Mouse (Mus musculus) neural tube, embryonic 12.5 days (tissue): ENCODE results near the gene Aurkb. TPM values are rescaled to one million over a fixed set of nuclear protein-coding genes. Genes with fewer than 3 reads are reported as not detected.
A peak's percentile ranks its signal among the peaks of the same experiment; 100 is the strongest.
"Not testable (repeated sequence)": the region's sequence is repeated elsewhere in the genome, so short reads cannot be mapped to it uniquely, and the experiment has no call there.

Source experiments
- ATAC-seq: fragments of 200-750 bp; cut with Nextera tagmentation; 2 replicates; pipeline ENCODE4 v1.8.0; 2017; ENCODE audit warnings: low read depth, mild to moderate bottlenecking, moderate TSS enrichment, moderate library complexity; ENCODE audit not compliant: low FRiP score
- H3K27ac ChIP-seq: fragments of 300-500 bp; sonication (generic); 2 replicates; pipeline ENCODE4 v1.5.1; 2016
- H3K27me3 ChIP-seq: fragments of 300-500 bp; sonication (generic); replicated peaks from 2 replicates; pipeline ENCODE4 v1.6.1; 2016; ENCODE audit warnings: mild to moderate bottlenecking
- H3K36me3 ChIP-seq: fragments of 300-500 bp; sonication (generic); 2 replicates; pipeline ENCODE4 v1.6.1; 2016; ENCODE audit warnings: mild to moderate bottlenecking
- H3K4me1 ChIP-seq: fragments of 300-500 bp; sonication (generic); 2 replicates; pipeline ENCODE4 v1.6.1; 2016
- H3K4me2 ChIP-seq: fragments of 300-500 bp; sonication (generic); replicated peaks from 2 replicates; pipeline ENCODE4 v1.6.1; 2016; ENCODE audit warnings: mild to moderate bottlenecking
- H3K4me3 ChIP-seq: fragments of 300-500 bp; sonication (generic); 2 replicates; pipeline ENCODE4 v1.5.1; 2016
- H3K9ac ChIP-seq: fragments of 300-500 bp; sonication (generic); 2 replicates; pipeline ENCODE4 v1.6.1; 2016; ENCODE audit warnings: mild to moderate bottlenecking
- H3K9me3 ChIP-seq: fragments of 300-500 bp; sonication (generic); 2 replicates; pipeline ENCODE4 v1.6.1; 2016; ENCODE audit warnings: mild to moderate bottlenecking
- WGBS: fragments of 180-500 bp; shearing (Covaris S2); methylation state at CpG from one replicate; pipeline ENCODE4 v1.1.7; 2016; 5-methylcytosine and 5-hydroxymethylcytosine counted together
- polyA plus RNA-seq: library from polyadenylated mRNA; unstranded; fragments of >200 nt; fragmentation: Nextera tagmentation; extraction: Ambion mirVana; gene quantifications from 2 replicates; pipeline ENCODE4 v1.2.1, GENCODE M21; 2016

Aurkb gene
- polyA plus RNA-seq, 1 experiment from 2014 or later, result 98.4 TPM

DNA sequence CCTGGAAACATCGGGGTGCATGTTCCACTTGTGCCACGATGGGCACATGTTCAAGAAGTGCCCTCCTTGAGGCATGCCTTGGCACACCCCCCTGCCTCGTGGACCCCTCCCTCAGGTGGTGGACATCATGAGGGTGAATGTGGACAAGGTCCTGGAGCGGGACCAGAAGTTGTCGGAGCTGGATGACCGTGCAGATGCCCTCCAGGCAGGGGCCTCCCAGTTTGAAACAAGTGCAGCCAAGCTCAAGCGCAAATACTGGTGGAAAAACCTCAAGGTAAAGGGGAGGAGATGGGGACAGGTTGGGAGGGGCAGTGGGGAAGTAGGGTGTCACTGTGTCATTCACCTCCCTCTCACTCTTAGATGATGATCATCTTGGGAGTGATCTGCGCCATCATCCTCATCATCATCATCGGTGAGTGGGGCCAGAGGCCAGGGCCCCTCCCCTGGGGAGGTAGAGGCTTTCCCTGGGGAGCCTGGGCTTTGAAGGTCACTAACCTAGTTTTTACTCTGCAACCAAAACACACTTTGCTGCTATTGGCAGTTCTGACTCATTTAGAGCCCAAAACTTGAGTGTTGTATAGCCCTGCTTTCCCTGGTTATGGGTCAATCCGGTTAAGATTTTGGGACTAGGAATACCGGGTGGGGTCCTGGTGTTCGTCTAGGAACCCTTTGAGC is 44.3 kb downstream of the Aurkb start:
- Histone ChIP-seq H3K4me1 (peaks cover 34% of the 10 kb centered on the region), H3K4me3 (peak overlapping the region; percentile 97), H3K27me3 (no peaks in the 10 kb centered on the region), H3K9me3 (no peaks in the 10 kb centered on the region), H3K27ac (no peak overlapping the region), H3K4me2 (peak overlapping the region; percentile 96), H3K36me3 (peaks cover 17% of the 10 kb centered on the region), H3K9ac (peak overlapping the region; percentile 100)
- 91% methylated on average over 12 of the region's 12 CpGs for WGBS
- no peak for ATAC-seq

DNA sequence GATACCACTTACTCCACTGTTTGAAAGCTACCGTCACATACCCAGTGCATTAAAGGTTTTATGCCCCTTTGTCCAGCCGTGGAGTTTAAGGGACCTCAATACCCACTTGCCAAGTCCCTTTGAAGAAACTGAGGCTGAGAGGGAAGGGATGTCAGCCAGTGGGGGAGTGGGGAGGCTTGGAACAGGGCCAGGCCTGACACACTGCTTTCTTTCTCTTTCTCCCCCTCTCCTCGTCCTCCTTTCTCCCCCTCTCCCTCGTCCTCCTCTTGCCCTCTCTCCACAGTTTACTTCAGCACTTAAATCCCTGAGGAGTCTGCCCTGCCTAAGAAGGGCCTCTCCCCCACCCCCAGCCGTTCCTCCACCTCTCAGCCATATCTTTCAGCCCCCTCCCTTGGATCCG is 44.9 kb downstream of the Aurkb start:
- ATAC-seq, result no peak
- no peak overlapping the region for H3K9ac ChIP-seq
- no peak overlapping the region for H3K27ac ChIP-seq
- H3K9me3 ChIP-seq, result no peaks in the 10 kb centered on the region
- no peaks in the 10 kb centered on the region for H3K27me3 ChIP-seq
- no peak overlapping the region for H3K4me3 ChIP-seq
- H3K36me3 ChIP-seq, result peaks cover 17% of the 10 kb centered on the region
- 60% methylated on average over 6 of the region's 6 CpGs for WGBS
- H3K4me1 ChIP-seq, result peaks cover 36% of the 10 kb centered on the region
- peak overlapping the region; percentile 96; the same call in 1 of the 2 replicates for H3K4me2 ChIP-seq

- peaks cover 49% of the 10 kb centered on the region for H3K4me1 ChIP-seq
- H3K27me3 ChIP-seq, result no peaks in the 10 kb centered on the region
- no peak overlapping the region for H3K4me2 ChIP-seq
- no peak for ATAC-seq
- 66% methylated on average over 7 of the region's 7 CpGs for WGBS
- H3K36me3 ChIP-seq, result peaks cover 17% of the 10 kb centered on the region
- H3K27ac ChIP-seq, result no peak overlapping the region
- H3K4me3 ChIP-seq, result no peak overlapping the region
- H3K9ac ChIP-seq, result no peak overlapping the region
- no peaks in the 10 kb centered on the region for H3K9me3 ChIP-seq
These were observed 46.3 kb downstream of the Aurkb start for GRCm38 (mm10) chr11:69091566-69092385.

GRCm38 (mm10) chr11:69092386-69092751 is 46.9 kb downstream of the Aurkb start:
- Histone ChIP-seq H3K9me3 (no peaks in the 10 kb centered on the region), H3K4me1 (peaks cover 55% of the 10 kb centered on the region), H3K9ac (no peak overlapping the region), H3K4me3 (no peak overlapping the region), H3K4me2 (no peak overlapping the region), H3K27me3 (no peaks in the 10 kb centered on the region), H3K36me3 (peaks cover 17% of the 10 kb centered on the region), H3K27ac (no peak overlapping the region)
- no peak for ATAC-seq
- 5% methylated on average over 3 of the region's 3 CpGs for WGBS

DNA sequence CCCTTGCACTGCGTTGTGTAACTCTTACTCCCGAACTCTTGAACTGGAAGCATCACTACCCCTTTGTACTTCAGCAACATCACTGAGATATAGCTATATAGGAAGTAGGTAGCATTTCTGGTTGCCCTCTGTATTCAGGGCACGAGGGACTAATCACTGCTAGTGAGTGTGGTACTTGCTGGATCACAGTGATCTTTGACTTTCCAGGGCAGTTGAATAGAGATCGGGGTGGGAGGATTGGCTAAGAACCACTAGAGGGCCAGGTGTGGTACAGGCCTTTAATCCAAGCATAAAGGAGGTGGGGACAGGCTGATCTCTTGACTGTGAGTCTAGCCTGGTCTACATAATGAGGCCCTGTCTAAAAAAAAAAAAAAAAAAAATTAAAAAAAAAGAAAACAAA is 47.4 kb downstream of the Aurkb start:
- Histone ChIP-seq H3K4me2 (no peak overlapping the region), H3K9ac (no peak overlapping the region), H3K4me1 (peaks cover 59% of the 10 kb centered on the region), H3K27ac (no peak overlapping the region), H3K4me3 (no peak overlapping the region), H3K27me3 (no peaks in the 10 kb centered on the region), H3K9me3 (no peaks in the 10 kb centered on the region), H3K36me3 (peaks cover 17% of the 10 kb centered on the region)
- ATAC-seq, result no peak
- 92% methylated on average over 4 of the region's 4 CpGs for WGBS

- WGBS, result 88% methylated on average over 7 of the region's 7 CpGs
- H3K9ac ChIP-seq, H3K4me2 ChIP-seq, H3K9me3 ChIP-seq, H3K27ac ChIP-seq, ATAC-seq, H3K27me3 ChIP-seq, H3K4me3 ChIP-seq: not testable (repeated sequence)
- H3K36me3 ChIP-seq, result peaks cover 17% of the 10 kb centered on the region
- H3K4me1 ChIP-seq, result peaks cover 63% of the 10 kb centered on the region
These were observed 48.4 kb downstream of the Aurkb start for GRCm38 (mm10) chr11:69093856-69094255.

DNA sequence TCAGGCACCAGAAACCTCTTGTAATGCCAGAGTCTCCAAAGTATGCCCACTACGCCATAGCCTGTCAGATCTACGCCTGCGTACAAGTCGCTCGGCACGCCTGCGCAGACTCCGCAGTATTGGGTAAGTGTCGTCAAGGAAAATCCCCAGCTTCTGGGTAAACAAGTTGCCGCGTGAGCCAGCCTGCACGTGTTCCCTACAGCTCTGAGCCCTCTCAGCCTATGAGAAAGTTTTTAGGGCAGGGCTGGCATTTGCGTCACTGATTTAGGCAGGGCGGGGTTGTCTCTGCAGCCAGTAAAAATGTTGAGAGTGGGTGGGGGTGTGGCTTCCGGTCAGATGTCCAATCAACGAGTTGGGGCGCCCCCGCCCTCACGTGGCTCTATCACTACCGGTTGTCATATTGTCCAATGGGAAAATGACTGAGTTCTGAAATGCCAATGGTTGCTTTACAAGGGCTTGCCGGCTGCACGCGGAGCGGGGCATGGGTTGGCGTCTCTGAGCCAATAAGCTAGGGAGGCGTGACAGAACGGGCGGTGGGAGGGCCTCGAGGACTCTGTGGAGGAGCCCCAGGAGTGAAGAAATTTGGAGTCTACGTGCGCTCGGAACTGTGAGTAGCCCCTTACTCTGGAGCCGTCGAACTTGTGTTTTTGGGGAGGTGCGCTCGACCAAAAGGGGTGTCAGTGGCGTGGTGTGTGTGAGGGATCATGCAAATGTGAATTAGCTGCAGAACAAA is 49.4 kb downstream of the Aurkb start, which contains the start of gene Per1:
Gene Per1 (plus strand): TSS at position 521 of the 733 bp plus-strand sequence.
- Histone ChIP-seq H3K4me2 (peak within 1 kb of the TSS; percentile 88), H3K4me3 (peak within 1 kb of the TSS; percentile 43), H3K9ac (peak within 1 kb of the TSS; percentile 60), H3K36me3 (peaks cover 17% of the 10 kb centered on the region), H3K4me1 (peaks cover 63% of the 10 kb centered on the region), H3K9me3 (no peaks in the 10 kb centered on the region), H3K27ac (no peak within 1 kb of the TSS; the same call in 1 of the 2 replicates), H3K27me3 (no peaks in the 10 kb centered on the region)
- under 1% methylated on average over 37 of the region's 37 CpGs for WGBS
- peak; percentile 92 for ATAC-seq

DNA sequence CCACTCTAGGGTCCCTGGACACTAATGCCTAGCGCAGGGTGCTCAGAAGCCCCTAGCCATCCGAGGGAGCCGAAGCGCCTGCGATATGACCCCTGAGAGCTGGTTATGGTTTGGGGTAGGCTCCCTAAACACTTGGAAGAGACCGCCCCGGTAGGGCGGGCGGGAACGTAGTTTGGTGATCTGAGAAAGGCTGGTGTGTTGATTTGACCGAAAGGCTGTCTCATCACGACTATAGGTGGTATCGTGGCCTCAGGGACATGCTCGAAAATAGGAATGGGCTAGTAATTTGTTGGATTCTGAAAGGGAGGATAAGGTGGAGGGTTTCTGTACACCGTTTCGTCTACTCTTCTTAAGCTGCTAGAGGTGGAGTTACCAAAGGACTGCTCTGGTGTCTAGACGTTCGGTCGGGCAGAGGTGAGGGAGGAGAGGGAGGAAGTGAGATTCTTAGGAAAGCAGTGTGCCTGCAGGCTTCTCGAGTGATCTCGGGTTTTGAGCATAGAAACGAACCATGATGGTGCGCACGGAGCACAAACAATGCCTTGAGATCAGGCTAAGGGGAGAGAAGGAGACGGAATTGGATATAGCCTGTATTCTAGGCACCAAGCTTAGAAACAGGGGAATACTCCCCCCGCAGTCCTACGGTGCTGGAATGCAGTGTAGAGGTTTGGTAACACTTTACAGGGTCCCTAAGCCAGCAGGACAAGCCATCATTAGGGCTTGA is 50.2 kb downstream of the Aurkb start:
- Histone ChIP-seq H3K4me3 (peak overlapping the region; percentile 43), H3K36me3 (peaks cover 11% of the 10 kb centered on the region), H3K4me1 (peaks cover 63% of the 10 kb centered on the region), H3K27me3 (no peaks in the 10 kb centered on the region), H3K4me2 (peak overlapping the region; percentile 88), H3K27ac (no peak overlapping the region), H3K9me3 (no peaks in the 10 kb centered on the region), H3K9ac (peak overlapping the region; percentile 60)
- ATAC-seq, result no peak
- WGBS, result 2% methylated on average over 27 of the region's 27 CpGs

- H3K36me3 ChIP-seq, result peaks cover 16% of the 10 kb centered on the region
- no peak for ATAC-seq
- H3K9ac ChIP-seq, result peak overlapping the region; percentile 42; the same call in 1 of the 2 replicates
- peak overlapping the region; percentile 25 for H3K4me3 ChIP-seq
- no peaks in the 10 kb centered on the region for H3K9me3 ChIP-seq
- peaks cover 60% of the 10 kb centered on the region for H3K4me1 ChIP-seq
- 14% methylated on average over 9 of the region's 9 CpGs for WGBS
- peak overlapping the region; percentile 93 for H3K4me2 ChIP-seq
- H3K27me3 ChIP-seq, result no peaks in the 10 kb centered on the region
- no peak overlapping the region for H3K27ac ChIP-seq
These were observed 51.0 kb downstream of the Aurkb start for GRCm38 (mm10) chr11:69096360-69096986.

DNA sequence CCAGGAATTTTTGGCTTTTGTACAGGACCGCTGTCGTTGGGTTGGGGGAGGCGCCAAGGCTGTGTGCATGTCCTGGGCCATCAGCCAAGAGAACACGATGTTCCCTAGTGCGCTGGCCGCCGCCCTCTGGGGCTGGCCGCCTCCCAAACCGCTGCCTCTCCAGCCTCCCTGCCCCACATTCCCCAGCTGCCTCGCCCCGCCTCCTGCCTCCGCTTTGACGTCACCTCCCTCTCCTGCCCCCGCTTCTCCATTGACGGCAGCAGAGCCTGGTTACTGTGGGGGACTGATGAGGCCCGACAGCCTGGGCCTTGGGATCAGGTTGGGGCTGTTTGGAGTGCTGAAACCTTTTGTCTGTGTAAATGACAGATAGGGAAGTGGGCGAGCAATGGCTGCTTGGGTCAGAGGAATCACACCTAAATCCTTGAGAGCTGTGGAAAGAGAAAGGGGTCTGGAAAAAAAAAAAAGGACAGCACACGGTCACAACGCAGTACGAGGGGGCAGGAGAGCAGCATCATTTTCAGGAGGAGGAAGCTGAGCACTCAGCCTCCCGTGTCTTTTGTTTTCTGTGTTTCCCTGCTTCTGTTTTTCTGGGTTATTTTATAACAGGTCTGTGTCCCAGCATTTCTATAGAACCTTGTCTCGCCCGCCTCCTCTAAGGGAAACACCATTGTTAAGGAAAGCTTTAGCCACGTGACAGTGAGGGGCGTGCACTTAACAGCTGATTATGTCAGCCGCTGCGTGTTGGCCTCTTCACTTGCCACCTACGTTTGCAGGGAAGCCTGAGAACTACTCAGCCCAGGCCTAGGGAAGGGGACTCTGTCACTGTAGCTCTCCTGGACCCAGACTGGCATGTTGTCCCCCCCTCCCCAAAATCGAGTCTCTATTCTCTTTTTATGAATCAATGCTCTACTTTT is 51.8 kb downstream of the Aurkb start:
- 2% methylated on average over 29 of the region's 29 CpGs for WGBS
- no peaks in the 10 kb centered on the region for H3K27me3 ChIP-seq

More for the DNA sequence above, 51.8 kb downstream of the Aurkb start:
- H3K36me3 ChIP-seq, result peaks cover 17% of the 10 kb centered on the region
- no peak for ATAC-seq
- no peaks in the 10 kb centered on the region for H3K9me3 ChIP-seq
- peak overlapping the region; percentile 57 for H3K27ac ChIP-seq
- peak overlapping the region; percentile 93 for H3K4me2 ChIP-seq
- peak overlapping the region; percentile 42; the same call in 1 of the 2 replicates for H3K9ac ChIP-seq
- H3K4me1 ChIP-seq, result peaks cover 53% of the 10 kb centered on the region
- H3K4me3 ChIP-seq, result peak overlapping the region; percentile 25
